Mouse (Mus musculus) heart, adult 2 months (tissue): ENCODE results near the gene Hes5. TPM values are rescaled to one million over a fixed set of nuclear protein-coding genes. Genes with fewer than 3 reads are reported as not detected.

Source experiments
- DNase-seq, 2 experiments: peaks; one replicate each; pipeline ENCODE4 v3.0.0; 2021
- H3K27ac ChIP-seq: fragments of 200-600 bp; 2 replicates; pipeline ENCODE4 v1.8.1; 2022
- H3K27me3 ChIP-seq: fragments of 200-500 bp; 2 replicates; pipeline ENCODE4 v1.6.1; 2012; ENCODE audit warnings: mild to moderate bottlenecking, low read length, inconsistent platforms, mixed read lengths; ENCODE audit not compliant: control insufficient read depth, insufficient read depth
- H3K36me3 ChIP-seq: fragments of 200-500 bp; 2 replicates; pipeline ENCODE4 v1.6.1; 2012; ENCODE audit warnings: low read length, inconsistent platforms; ENCODE audit not compliant: control insufficient read depth, insufficient read depth
- H3K4me1 ChIP-seq: fragments of 200-500 bp; 2 replicates; pipeline ENCODE4 v1.6.1; 2011; ENCODE audit warnings: low read length; ENCODE audit not compliant: control insufficient read depth, insufficient read depth
- H3K4me3 ChIP-seq: fragments of 200-600 bp; 2 replicates; pipeline ENCODE4 v1.8.1; 2022
- H3K79me2 ChIP-seq: fragments of 200-500 bp; replicated peaks from 2 replicates; pipeline ENCODE4 v1.6.1; 2012; ENCODE audit warnings: mild to moderate bottlenecking, inconsistent platforms, low read length, moderate library complexity, mixed read lengths; ENCODE audit not compliant: control insufficient read depth, insufficient read depth
- H3K9ac ChIP-seq: fragments of 200-500 bp; 2 replicates; pipeline ENCODE4 v1.6.1; 2012; ENCODE audit warnings: low read depth, mild to moderate bottlenecking, control low read depth, inconsistent platforms, low read length, mixed read lengths
- CTCF ChIP-seq: fragments of 200-600 bp; IDR thresholded peaks from 2 replicates; pipeline ENCODE4 v1.8.1; 2022; ENCODE audit warnings: antibody characterized with exemption, mild to moderate bottlenecking, moderate library complexity
- EP300 ChIP-seq: fragments of 200-500 bp; IDR thresholded peaks from 2 replicates; pipeline ENCODE4 v1.6.1; 2011; ENCODE audit warnings: low read depth, low read length, control low read depth; ENCODE audit not compliant: insufficient read depth
- POLR2A ChIP-seq: fragments of 200-500 bp; IDR thresholded peaks from 2 replicates; pipeline ENCODE4 v1.6.1; 2011; ENCODE audit warnings: mild to moderate bottlenecking, low read depth, low read length, control low read depth; ENCODE audit not compliant: insufficient read depth
- WGBS: fragments of 180-500 bp; shearing (Covaris S2); methylation state at CpG from one replicate; pipeline ENCODE4 v1.1.7; 2018; 5-methylcytosine and 5-hydroxymethylcytosine counted together
- intact Hi-C: fragments of 180-260 bp; cut with DNase I; formaldehyde crosslinking; loops from one replicate; pipeline ENCODE4 v1.15.1; 2025
- polyA plus RNA-seq: library from polyadenylated mRNA; depleted of rRNA; stranded (reverse); fragments of >200 nt; gene quantifications from 2 replicates; pipeline ENCODE4 v1.2.3, GENCODE M21; 2012
- total RNA-seq, 2 experiments: library from RNA; stranded (reverse); gene quantifications; 2 replicates each; pipeline ENCODE4 v1.2.3; 2021

Hes5 gene
- total and polyA plus RNA-seq, 3 experiments: 0.10 TPM; not detected in 2

GRCm38 (mm10) chr4:154928395-154929087 lies 32.2 kb upstream of the Hes5 start, which contains the start of gene Tnfrsf14:
Gene Tnfrsf14 (minus strand): TSS chr4:154928563.
- intact Hi-C loops: no loop called here
- Histone ChIP-seq H3K36me3 (no peaks in the 10 kb centered on the region), H3K4me3 (peak within 1 kb of the TSS; percentile 59), H3K4me1 (peaks cover 12% of the 10 kb centered on the region), H3K9ac (peak within 1 kb of the TSS; percentile 50), H3K27me3 (no peaks in the 10 kb centered on the region), H3K27ac (peak within 1 kb of the TSS; percentile 93), H3K79me2 (no peaks in the 10 kb centered on the region)
- TF ChIP-seq EP300 (no peak), POLR2A (no peak), CTCF (no peak)
- 37% methylated on average over 12 of the region's 12 CpGs for WGBS
- DNase-seq: no peak

GRCm38 (mm10) chr4:154929088-154929660 lies 31.5 kb upstream of the Hes5 start:
- Histone ChIP-seq H3K4me3 (no peak overlapping the region), H3K27me3 (no peaks in the 10 kb centered on the region), H3K4me1 (peaks cover 12% of the 10 kb centered on the region), H3K9ac (no peak overlapping the region), H3K79me2 (no peaks in the 10 kb centered on the region), H3K27ac (peak overlapping the region; percentile 93), H3K36me3 (no peaks in the 10 kb centered on the region)
- 67% methylated on average over 12 of the region's 12 CpGs for WGBS
- intact Hi-C loops: no loop called here
- no peak for TF ChIP-seq CTCF
- peak; percentile 57 to 76 for DNase-seq

DNA sequence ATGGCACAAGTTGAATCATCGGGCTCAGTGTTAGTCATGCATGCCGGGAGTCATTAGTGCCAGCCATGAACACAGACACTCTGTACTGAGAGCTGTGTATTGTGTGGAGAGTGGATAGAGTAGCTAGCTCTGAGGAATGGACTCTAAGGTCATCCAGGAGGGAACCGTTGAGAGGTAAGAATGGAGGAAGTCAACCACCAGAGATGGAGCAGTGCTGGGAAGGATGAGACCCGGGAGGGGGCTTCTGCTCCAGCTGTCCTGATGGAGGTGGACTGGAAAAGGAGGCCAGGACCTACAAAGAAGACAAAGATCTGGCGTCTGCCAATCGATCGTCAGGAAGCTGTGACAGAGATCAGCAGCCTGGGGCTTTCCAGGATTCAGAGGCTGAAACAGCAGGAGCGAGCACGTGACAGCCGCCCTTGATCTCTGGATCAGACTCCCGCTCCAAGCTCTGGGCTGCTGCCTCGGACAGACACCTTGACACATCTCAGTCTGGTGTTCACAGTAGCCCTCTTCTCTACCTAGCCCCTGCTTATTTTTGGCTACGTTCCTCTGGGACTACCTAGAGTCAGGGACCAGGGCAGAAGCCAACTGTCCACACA lies 27.3 kb upstream of the Hes5 start:
- DNase-seq: no peak
- Histone ChIP-seq H3K27me3 (no peaks in the 10 kb centered on the region), H3K27ac (no peak overlapping the region), H3K4me1 (peaks cover 9% of the 10 kb centered on the region), H3K4me3 (no peak overlapping the region), H3K36me3 (no peaks in the 10 kb centered on the region), H3K9ac (no peak overlapping the region), H3K79me2 (no peaks in the 10 kb centered on the region)
- WGBS: 47% methylated on average over 13 of the region's 13 CpGs
- intact Hi-C loops: no loop called here
- TF ChIP-seq EP300 (no peak), POLR2A (no peak), CTCF (no peak)

- Histone ChIP-seq H3K4me1 (peaks cover 2% of the 10 kb centered on the region; the same call in 1 of the 2 replicates), H3K27me3 (no peaks in the 10 kb centered on the region), H3K9ac (no peak overlapping the region), H3K4me3 (no peak overlapping the region), H3K27ac (no peak overlapping the region), H3K79me2 (no peaks in the 10 kb centered on the region), H3K36me3 (no peaks in the 10 kb centered on the region)
- WGBS: 82% methylated on average over 2 of the region's 2 CpGs
- no peak for TF ChIP-seq EP300
- TF ChIP-seq POLR2A: no peak
- TF ChIP-seq CTCF: no peak
- intact Hi-C loops: no loop called here
- DNase-seq: no peak
These were observed 25.9 kb upstream of the Hes5 start for GRCm38 (mm10) chr4:154934800-154935199.

GRCm38 (mm10) chr4:154935788-154936187 lies 24.9 kb upstream of the Hes5 start:
- H3K4me1 ChIP-seq: 0 out of 2 replicates have a peak, but pooled peaks cover 2% of the 10 kb centered on the region
- H3K27me3 ChIP-seq: no peaks in the 10 kb centered on the region
- 86% methylated on average over 7 of the region's 7 CpGs for WGBS

More at GRCm38 (mm10) chr4:154935788-154936187, 24.9 kb upstream of the Hes5 start:
- Histone ChIP-seq H3K79me2 (no peaks in the 10 kb centered on the region), H3K4me3 (no peak overlapping the region), H3K9ac (no peak overlapping the region), H3K27ac (no peak overlapping the region), H3K36me3 (no peaks in the 10 kb centered on the region)
- intact Hi-C loops: no loop called here
- no peak for TF ChIP-seq POLR2A
- no peak for TF ChIP-seq EP300
- TF ChIP-seq CTCF: no peak
- DNase-seq: no peak
